Mouse (Mus musculus): ENCODE data around the gene Dio1.

DNA sequence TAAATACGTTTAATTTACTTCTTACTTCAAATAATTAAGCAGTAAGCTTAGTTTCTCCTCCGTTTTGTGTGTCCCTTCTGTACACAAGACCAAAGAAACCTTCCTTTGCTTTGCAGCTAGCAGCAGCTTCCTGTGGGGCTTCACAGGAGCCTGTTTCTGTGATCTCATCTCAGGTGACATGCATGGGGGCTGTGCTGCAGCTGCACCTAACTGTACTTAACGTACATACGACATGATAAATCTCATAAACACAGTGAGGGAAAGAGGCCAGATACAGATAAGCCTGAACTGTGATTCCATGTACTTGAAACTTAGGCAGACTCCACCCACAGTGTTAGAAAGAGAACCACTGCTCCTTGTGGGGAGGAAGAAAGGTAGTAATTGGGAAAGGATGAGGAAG lies 47.0 kb downstream of the Dio1 start:
- no peak for TF ChIP-seq CTCF (conservative IDR thresholded peaks at IDR 0.05; ENCODE audit: low read length)
- TF ChIP-seq POU5F1 (IDR thresholded peaks at IDR 0.05; ENCODE audit: borderline replicate concordance, low read length): no peak
- TF ChIP-seq NANOG (IDR thresholded peaks at IDR 0.05; ENCODE audit: borderline replicate concordance, low read length): no peak
